Mouse (Mus musculus) megakaryocyte, embryonic 14.5 days (primary cell): ENCODE results near the gene Sart1.

ENCODE experiments used
- FLI1 ChIP-seq: IDR thresholded peaks from 2 replicates; pipeline ENCODE4 v1.6.1; 2012; ENCODE audit warnings: low read length, inconsistent platforms, mixed read lengths
- GATA1 ChIP-seq: IDR thresholded peaks from 3 replicates; pipeline ENCODE4 v1.6.1; 2012; ENCODE audit warnings: mixed read lengths, low read length, inconsistent platforms, borderline replicate concordance

DNA sequence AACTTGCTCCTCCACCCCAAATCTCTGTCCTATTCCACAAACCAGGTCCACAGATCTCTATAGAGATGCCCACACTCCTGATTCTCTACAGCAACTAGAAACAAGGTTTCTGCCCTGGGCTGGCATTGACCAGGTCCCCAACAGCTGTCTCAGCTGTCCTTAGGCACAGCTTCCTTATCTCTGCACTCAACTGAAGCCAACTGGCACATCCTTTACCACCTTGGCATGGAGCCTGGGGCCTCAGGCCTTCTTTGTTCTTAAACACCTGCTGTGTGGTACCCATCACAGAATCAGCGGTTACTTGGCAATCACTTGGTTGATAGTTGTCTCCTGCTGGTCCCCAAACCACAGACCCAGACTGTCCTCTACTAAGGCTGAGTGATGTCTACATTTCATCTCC lies 41.9 kb upstream of the Sart1 start:
- TF ChIP-seq GATA1 (no peak), FLI1 (no peak)
